Mouse (Mus musculus) megakaryocyte, embryonic 14.5 days (primary cell): ENCODE results near the gene Npcd. TPM values are rescaled to one million over a fixed set of nuclear protein-coding genes. Genes with fewer than 3 reads are reported as not detected.
"Not testable (repeated sequence)": the region's sequence is repeated elsewhere in the genome, so short reads cannot be mapped to it uniquely, and the experiment has no call there.

Experiments
- H3K27me3 ChIP-seq: replicated peaks from 2 replicates; pipeline ENCODE3; 2012; ENCODE audit warnings: inconsistent platforms
- H3K36me3 ChIP-seq: replicated peaks from 2 replicates; pipeline ENCODE3; 2012; ENCODE audit warnings: low read length, inconsistent platforms, mixed read lengths
- H3K4me1 ChIP-seq: 2 replicates; pipeline ENCODE4 v1.6.1; 2012; ENCODE audit warnings: inconsistent platforms
- H3K4me3 ChIP-seq: replicated peaks from 2 replicates; pipeline ENCODE3; 2012; ENCODE audit warnings: moderate library complexity, mild to moderate bottlenecking, inconsistent platforms
- H3K9me3 ChIP-seq: 2 replicates; pipeline ENCODE4 v1.6.1; 2012; ENCODE audit warnings: inconsistent platforms
- FLI1 ChIP-seq: IDR thresholded peaks from 2 replicates; pipeline ENCODE4 v1.6.1; 2012; ENCODE audit warnings: low read length, inconsistent platforms, mixed read lengths
- GATA1 ChIP-seq: IDR thresholded peaks from 3 replicates; pipeline ENCODE4 v1.6.1; 2012; ENCODE audit warnings: mixed read lengths, low read length, inconsistent platforms, borderline replicate concordance
- polyA plus RNA-seq: library from polyadenylated mRNA; stranded (reverse); fragments of >175 nt; gene quantifications from 2 replicates; pipeline ENCODE4 v1.2.3, GENCODE M21; 2012; ENCODE audit warnings: low replicate concordance; ENCODE audit not compliant: insufficient read depth

The Npcd gene
- polyA plus RNA-seq, 1 experiment: 0.09 TPM

DNA sequence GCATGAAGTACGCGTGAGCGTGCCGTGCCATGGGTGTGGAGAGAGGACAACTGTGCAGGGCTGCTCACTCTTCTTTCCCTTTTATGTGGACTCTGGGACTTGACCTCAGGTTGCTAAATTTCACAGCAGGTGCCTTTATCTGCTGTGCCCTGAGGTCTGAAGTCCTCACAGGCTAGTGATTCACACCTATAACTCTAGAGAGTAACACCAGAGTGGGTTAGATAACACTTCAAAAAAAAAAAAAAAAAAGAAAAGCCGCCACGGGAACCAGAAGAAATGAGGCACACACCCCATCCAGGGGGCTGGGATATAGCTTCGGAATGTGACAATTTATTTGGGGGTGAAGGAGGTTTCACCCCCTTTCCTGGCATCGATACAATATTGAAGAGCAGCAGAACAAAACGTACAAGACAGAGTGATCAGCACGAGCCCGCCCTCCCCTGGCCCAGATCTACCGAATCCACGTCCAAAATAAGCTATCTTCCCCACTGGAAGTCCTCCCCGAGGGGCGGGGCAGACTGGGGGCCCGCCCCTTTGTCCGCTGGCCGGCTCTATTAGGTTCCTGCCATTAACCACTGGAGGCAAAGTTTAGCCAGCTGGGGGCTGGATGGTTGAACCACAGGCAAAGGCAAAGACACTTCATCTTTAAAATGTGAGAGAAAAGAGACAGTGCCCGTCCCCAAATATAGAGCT is 10.3 kb downstream of the Npcd start:
- Histone ChIP-seq H3K36me3 (peaks cover 46% of the 10 kb centered on the region), H3K9me3 (peaks cover 4% of the 10 kb centered on the region; the same call in 1 of the 2 replicates), H3K4me1 (peaks cover 14% of the 10 kb centered on the region; the same call in 1 of the 2 replicates), H3K4me3 (no peak overlapping the region), H3K27me3 (peaks cover 7% of the 10 kb centered on the region)
- TF ChIP-seq GATA1 (no peak), FLI1 (no peak)

- H3K4me1 ChIP-seq: peaks cover 14% of the 10 kb centered on the region; the same call in 1 of the 2 replicates
- TF ChIP-seq GATA1 (no peak), FLI1 (no peak)
- H3K27me3 ChIP-seq: peaks cover 7% of the 10 kb centered on the region
- H3K36me3 ChIP-seq: peaks cover 34% of the 10 kb centered on the region
- no peak overlapping the region for H3K4me3 ChIP-seq
- H3K9me3 ChIP-seq: peaks cover 8% of the 10 kb centered on the region
These were observed 11.5 kb downstream of the Npcd start for GRCm38 (mm10) chr15:79822265-79823199.

DNA sequence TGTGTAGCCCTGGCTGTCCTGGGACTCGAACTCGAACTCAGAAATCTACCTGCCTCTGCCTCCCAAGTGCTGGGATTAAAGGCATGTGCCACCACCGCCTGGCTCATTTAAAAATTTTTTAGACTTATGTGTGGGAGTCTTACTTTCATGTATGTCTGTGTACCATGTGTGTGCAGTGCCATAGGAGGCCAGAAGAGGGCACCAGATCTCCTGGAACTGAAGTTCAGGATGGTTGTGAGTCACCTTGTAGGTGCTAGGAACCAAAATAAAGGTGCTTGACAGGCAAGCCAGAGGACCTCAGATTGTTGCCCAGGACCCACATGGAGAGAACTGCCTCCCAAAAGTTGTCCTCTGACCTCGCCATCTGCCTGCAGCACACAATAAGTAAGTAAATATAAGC is 15.7 kb downstream of the Npcd start:
- TF ChIP-seq FLI1 (no peak), GATA1 (no peak)
- peaks cover 13% of the 10 kb centered on the region for H3K4me1 ChIP-seq

GRCm38 (mm10) chr15:79813666-79814258 is 20.3 kb downstream of the Npcd start:
- H3K4me3 ChIP-seq: no peak overlapping the region

More for the DNA sequence above, 15.7 kb downstream of the Npcd start:
- peaks cover 12% of the 10 kb centered on the region for H3K9me3 ChIP-seq
- peaks cover 46% of the 10 kb centered on the region for H3K27me3 ChIP-seq
- H3K36me3 ChIP-seq: peaks cover 9% of the 10 kb centered on the region
- H3K4me3 ChIP-seq: no peak overlapping the region

DNA sequence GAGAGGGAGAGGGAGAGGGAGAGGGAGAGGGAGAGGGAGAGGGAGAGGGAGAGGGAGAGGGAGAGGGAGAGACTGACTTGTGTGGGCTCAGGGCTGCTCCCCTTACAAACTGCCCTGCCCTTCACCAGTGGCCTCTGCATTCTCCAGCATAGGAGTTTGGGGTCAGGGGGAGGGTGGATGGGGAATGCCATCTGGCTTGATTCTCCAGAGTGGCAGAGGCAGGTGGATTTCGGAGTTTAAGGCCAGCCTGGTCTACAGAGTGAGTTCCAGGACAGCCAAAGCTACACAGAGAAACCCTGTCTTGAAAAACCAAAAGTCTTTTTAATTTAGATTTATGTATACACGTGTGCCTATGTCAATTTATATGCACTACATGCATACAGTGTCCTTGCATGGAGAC is 21.2 kb downstream of the Npcd start:
- H3K36me3 ChIP-seq, H3K4me3 ChIP-seq, H3K9me3 ChIP-seq: not testable (repeated sequence)
- Histone ChIP-seq H3K27me3 (peaks cover 85% of the 10 kb centered on the region), H3K4me1 (peaks cover 28% of the 10 kb centered on the region)

More at GRCm38 (mm10) chr15:79813666-79814258, 20.3 kb downstream of the Npcd start:
- peaks cover 77% of the 10 kb centered on the region for H3K27me3 ChIP-seq
- peaks cover 28% of the 10 kb centered on the region for H3K4me1 ChIP-seq
- no peak for TF ChIP-seq GATA1
- TF ChIP-seq FLI1: no peak
- H3K9me3 ChIP-seq: peaks cover 11% of the 10 kb centered on the region
- no peaks in the 10 kb centered on the region for H3K36me3 ChIP-seq

DNA sequence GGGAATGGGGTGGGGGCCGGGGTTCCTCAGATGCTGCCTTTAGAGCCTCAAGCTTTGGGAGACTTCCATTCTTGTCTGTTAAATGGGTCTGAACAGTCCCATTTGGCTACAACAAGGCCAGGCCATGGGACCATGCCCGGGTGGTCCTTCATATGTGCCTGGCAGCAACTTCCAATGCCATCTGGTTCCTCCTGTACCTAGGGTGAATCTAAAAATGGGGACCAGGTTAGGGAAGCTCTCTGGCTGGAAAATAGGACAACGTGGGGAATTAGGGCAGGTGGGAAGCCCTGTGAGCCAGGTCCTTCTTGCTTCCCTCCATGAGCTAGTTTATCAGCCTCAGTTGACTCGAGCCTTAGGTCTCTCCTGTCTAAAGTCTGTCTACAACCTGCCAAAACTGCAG is 23.0 kb downstream of the Npcd start:
- no peak overlapping the region for H3K4me3 ChIP-seq
- peaks cover 91% of the 10 kb centered on the region for H3K27me3 ChIP-seq
- no peaks in the 10 kb centered on the region for H3K36me3 ChIP-seq
- H3K4me1 ChIP-seq: peaks cover 28% of the 10 kb centered on the region
- 0 out of 2 replicates have a peak, but pooled peaks cover 5% of the 10 kb centered on the region for H3K9me3 ChIP-seq
- TF ChIP-seq GATA1: no peak
- TF ChIP-seq FLI1: no peak

DNA sequence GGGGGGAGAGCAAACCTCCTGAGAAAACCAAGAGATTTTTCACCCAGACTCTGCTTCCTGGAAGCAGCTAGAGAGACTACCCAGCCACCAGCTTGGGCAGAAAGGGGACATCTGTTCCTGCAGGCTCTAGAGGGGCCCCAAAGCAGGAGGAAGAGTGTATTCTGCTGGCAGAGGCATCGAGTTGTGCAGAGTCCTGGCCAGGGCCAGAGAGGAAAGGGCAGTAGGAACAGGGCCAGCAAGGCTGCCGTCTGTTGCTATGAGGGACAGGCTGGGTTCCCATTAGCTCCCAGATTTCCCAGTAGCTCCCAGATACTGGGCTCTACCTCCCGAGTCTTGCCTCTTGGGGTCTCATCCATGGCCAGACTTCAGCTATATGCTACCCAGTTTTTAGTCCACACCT is 24.0 kb downstream of the Npcd start:
- Histone ChIP-seq H3K4me1 (peaks cover 30% of the 10 kb centered on the region), H3K4me3 (no peak overlapping the region), H3K36me3 (no peaks in the 10 kb centered on the region), H3K27me3 (peaks cover 91% of the 10 kb centered on the region), H3K9me3 (0 out of 2 replicates have a peak, but pooled peaks cover 5% of the 10 kb centered on the region)
- TF ChIP-seq GATA1 (no peak), FLI1 (no peak)

DNA sequence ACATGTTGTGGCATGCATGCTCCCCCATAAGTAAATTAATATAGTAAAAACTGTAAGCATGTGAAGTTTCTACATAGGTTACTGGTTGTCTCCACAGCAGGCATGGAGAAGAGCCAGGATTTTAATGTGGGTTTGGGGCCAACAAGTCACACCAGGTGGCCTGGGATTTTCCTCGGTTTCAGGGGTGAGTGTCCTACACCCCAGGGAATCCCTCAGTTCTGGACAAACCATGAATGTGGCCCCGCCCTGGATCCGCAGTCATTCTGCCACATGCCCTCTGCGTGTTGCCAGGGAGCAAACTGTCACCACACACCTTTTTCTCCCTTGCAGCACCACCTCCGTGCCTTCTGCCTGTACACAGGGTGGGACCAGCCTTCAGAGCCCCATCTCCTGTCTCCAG is 25.4 kb downstream of the Npcd start:
- TF ChIP-seq GATA1: no peak
- TF ChIP-seq FLI1: no peak
- H3K27me3 ChIP-seq: peaks cover 91% of the 10 kb centered on the region
- no peak overlapping the region for H3K4me3 ChIP-seq
- 0 out of 2 replicates have a peak, but pooled peaks cover 5% of the 10 kb centered on the region for H3K9me3 ChIP-seq
- H3K36me3 ChIP-seq: no peaks in the 10 kb centered on the region
- H3K4me1 ChIP-seq: peaks cover 40% of the 10 kb centered on the region

DNA sequence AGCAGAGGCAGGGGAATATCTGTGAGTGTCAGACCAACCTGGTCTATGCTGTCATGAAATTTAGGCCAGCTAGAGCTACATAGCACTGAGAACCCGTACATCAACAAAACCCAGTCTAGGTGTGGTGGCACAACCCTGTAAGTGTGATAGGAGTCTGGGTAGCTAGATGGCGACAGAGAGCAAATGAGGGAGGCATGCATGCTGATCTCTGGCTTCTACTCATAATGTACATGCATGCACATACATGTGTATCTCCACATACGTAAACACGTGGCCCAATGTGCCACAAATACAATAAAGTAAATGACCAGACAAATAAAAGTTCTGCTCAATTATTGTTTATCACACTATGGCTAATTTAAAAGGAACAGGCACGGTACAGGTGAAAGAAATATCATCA is 25.9 kb downstream of the Npcd start:
- Histone ChIP-seq H3K36me3 (no peaks in the 10 kb centered on the region), H3K9me3 (0 out of 2 replicates have a peak, but pooled peaks cover under 1% of the 10 kb centered on the region), H3K4me1 (peaks cover 43% of the 10 kb centered on the region), H3K4me3 (peak overlapping the region; percentile 15), H3K27me3 (peaks cover 91% of the 10 kb centered on the region)
- no peak for TF ChIP-seq FLI1
- no peak for TF ChIP-seq GATA1
